Mouse (Mus musculus) kidney, adult 9 months (tissue): ENCODE data around the gene Cyth2.

Source experiments
- DNase-seq: peaks from one replicate; pipeline ENCODE4 v3.0.0; 2022

The Cyth2 gene

GRCm38 (mm10) chr7:45812921-45813320 lies 1.5 kb downstream of the Cyth2 start:
- DNase-seq = no peak

GRCm38 (mm10) chr7:45809276-45810075 lies 4.9 kb downstream of the Cyth2 start:
- DNase-seq = no peak

- DNase-seq = no peak
These were observed 5.9 kb downstream of the Cyth2 start for GRCm38 (mm10) chr7:45808471-45808870.

- DNase-seq = no peak
These were observed 8.4 kb downstream of the Cyth2 start for GRCm38 (mm10) chr7:45805941-45806340.

GRCm38 (mm10) chr7:45802551-45802950 lies 11.8 kb downstream of the Cyth2 start:
- no peak for DNase-seq

- DNase-seq = peak; percentile 96
These were observed 13.0 kb downstream of the Cyth2 start for GRCm38 (mm10) chr7:45801348-45801747.

- peak; percentile 51 for DNase-seq
These were observed 13.7 kb downstream of the Cyth2 start for GRCm38 (mm10) chr7:45800546-45801204.

GRCm38 (mm10) chr7:45800001-45800400 lies 14.4 kb downstream of the Cyth2 start:
- no peak for DNase-seq

- DNase-seq = no peak
These were observed 15.4 kb downstream of the Cyth2 start for GRCm38 (mm10) chr7:45798931-45799330.

- peak; percentile 55 for DNase-seq
These were observed 15.9 kb downstream of the Cyth2 start for GRCm38 (mm10) chr7:45798511-45798836.

- DNase-seq = no peak
These were observed 16.5 kb downstream of the Cyth2 start for GRCm38 (mm10) chr7:45797661-45798510.

- DNase-seq = no peak
These were observed 17.4 kb downstream of the Cyth2 start for GRCm38 (mm10) chr7:45796950-45797349.

GRCm38 (mm10) chr7:45794971-45795370 lies 19.4 kb downstream of the Cyth2 start:
- no peak for DNase-seq

GRCm38 (mm10) chr7:45793969-45794585 lies 20.3 kb downstream of the Cyth2 start:
- no peak for DNase-seq

- DNase-seq = no peak
These were observed 21.1 kb downstream of the Cyth2 start for GRCm38 (mm10) chr7:45793240-45793639.

GRCm38 (mm10) chr7:45791756-45792490 lies 22.5 kb downstream of the Cyth2 start:
- DNase-seq = no peak

GRCm38 (mm10) chr7:45790721-45791120 lies 23.7 kb downstream of the Cyth2 start:
- DNase-seq = no peak

- DNase-seq = no peak
These were observed 26.7 kb downstream of the Cyth2 start for GRCm38 (mm10) chr7:45787642-45788041.

- no peak for DNase-seq
These were observed 27.5 kb downstream of the Cyth2 start for GRCm38 (mm10) chr7:45786661-45787413.

GRCm38 (mm10) chr7:45786136-45786578 lies 28.2 kb downstream of the Cyth2 start:
- DNase-seq = no peak

- DNase-seq = no peak
These were observed 28.8 kb downstream of the Cyth2 start for GRCm38 (mm10) chr7:45785388-45786135.
